Mouse (Mus musculus) inflammation-experienced regulatory T-cells, adult 6 months (primary cell): ENCODE measurements around the gene Timm8a1. TPM values are rescaled to one million over a fixed set of nuclear protein-coding genes. Genes with fewer than 3 reads are reported as not detected.
A peak's percentile ranks its signal among the peaks of the same experiment; 100 is the strongest.

Source experiments
- ATAC-seq: one replicate; pipeline ENCODE4 v1.8.0; 2017
- polyA plus RNA-seq, 3 experiments: library from polyadenylated mRNA; unstranded; fragments of 100-300 nt; shearing (Covaris generic); gene quantifications; one replicate each; pipeline ENCODE4 v1.2.1; 2017

The Timm8a1 gene
- 10 to 100 TPM; 26.3 to 31.8 (median 30.4) TPM for polyA plus RNA-seq

DNA sequence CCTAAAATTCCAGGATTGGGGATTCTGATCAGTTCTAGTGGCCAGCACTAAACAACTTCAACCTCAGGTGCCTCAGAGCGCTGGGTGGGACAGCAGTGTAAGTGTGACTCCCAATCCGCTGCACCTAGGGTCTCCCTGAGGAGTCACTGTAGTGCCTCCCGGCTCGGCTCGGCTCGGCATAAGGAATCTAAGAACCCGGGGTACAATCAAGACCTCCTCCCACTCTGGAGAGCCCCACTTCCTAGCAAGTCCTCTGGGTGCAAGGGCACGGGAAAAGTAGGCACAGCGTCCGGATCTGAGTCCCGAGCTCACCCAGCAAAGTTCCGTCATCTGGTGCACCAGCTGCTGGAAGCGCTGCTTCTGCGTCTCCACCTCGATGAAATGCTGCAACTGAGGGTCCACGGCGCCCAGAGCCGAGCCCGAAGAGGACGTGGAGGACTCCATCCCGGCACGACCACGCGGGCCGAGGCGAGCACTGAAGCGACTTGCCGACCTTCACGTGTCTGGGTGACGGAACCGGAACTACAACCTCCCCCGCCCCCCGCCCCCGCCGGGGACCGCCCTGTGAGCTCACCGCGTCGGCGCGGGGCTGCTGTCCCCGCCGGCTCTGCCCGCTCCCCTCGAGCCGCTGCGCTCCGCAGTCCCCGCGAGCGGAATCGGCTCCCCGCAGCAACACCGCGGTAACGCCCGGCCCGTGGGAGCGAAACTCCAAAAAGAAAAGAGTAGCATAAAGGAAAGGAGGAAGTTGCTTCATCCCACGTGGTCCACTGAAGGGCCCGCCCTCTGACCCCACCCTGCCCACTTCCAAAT, at the start of gene Timm8a1:
Gene Timm8a1 (minus strand): TSS at position 721 of the 810 bp plus-strand sequence.
- ATAC-seq: peak; percentile 79

DNA sequence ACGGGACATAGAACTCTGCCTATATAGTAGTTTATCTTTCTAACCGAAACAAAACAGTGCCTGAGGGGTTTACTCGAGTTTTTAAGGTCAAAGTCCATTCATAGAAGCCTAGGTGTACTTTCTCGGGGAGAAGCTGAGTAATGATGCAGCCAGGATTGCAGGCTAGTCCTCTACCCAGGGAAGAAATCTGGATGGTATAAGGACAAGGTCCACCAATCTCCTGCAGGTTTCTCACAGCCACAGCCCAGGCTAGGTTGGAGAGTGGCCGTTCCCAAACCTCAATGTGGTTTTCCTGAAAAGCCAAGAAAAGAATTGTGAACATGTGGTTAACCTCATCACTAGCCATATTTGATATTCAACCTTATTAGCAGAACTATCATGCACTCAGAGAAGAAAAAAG, 48.2 kb upstream of the Timm8a1 start:
- ATAC-seq: no peak

DNA sequence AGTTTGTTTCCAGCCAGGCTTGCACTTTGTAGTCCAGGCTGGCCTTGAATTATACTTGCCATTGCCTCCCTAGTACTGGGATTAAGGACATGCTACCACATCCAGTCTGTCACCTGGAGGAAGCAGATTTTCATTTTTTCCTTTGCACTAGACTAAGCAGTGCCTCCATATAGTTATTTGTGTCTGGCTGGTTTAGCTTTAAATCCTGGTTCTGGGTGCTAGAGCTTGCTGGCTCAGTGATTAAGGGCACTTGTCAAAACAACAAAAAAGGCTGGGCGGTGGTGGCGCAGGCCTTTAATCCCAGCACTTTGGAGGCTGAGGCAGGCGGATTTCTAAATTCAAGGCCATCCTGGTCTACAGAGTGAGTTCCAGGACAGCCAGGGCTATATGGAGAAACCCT, 47.3 kb upstream of the Timm8a1 start:
- ATAC-seq: no peak

DNA sequence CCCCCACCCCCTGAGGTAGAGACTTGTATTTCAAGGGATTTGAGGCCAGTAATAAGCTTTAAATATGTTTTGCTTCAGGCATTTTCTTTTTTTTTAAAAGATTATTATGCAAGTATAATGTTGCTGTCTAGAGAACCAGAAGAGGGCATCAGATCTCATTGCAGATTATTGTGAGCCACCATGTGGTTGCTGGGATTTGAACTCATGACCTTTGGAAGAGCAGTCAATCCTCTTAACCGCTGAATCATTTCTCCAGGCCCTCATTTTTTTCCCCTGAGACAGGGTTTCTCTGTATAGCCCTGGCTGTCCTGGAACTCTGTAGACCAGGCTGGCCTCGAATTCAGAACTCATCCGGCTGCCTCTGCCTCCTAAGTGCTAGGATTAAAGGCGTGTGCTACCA, 46.6 kb upstream of the Timm8a1 start:
- no peak for ATAC-seq

DNA sequence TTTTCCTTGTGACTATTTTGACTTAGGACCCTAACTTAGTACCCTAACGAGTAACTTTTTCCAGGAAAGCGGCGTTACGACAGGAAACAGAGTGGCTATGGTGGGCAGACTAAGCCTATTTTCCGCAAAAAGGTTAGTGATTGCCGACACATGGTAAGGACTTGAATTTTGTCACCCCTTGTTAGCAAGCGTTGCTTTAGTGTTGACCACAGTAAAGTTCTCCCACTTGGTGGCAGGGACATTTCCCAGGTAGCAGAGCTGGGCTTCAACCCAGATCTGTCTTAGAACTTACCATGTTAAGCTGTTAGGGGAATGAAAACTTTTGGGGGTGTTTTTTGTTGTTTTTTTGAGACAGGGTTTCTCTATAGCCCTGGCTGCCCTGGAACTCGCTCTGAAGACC, 44.8 kb upstream of the Timm8a1 start:
- ATAC-seq: no peak

DNA sequence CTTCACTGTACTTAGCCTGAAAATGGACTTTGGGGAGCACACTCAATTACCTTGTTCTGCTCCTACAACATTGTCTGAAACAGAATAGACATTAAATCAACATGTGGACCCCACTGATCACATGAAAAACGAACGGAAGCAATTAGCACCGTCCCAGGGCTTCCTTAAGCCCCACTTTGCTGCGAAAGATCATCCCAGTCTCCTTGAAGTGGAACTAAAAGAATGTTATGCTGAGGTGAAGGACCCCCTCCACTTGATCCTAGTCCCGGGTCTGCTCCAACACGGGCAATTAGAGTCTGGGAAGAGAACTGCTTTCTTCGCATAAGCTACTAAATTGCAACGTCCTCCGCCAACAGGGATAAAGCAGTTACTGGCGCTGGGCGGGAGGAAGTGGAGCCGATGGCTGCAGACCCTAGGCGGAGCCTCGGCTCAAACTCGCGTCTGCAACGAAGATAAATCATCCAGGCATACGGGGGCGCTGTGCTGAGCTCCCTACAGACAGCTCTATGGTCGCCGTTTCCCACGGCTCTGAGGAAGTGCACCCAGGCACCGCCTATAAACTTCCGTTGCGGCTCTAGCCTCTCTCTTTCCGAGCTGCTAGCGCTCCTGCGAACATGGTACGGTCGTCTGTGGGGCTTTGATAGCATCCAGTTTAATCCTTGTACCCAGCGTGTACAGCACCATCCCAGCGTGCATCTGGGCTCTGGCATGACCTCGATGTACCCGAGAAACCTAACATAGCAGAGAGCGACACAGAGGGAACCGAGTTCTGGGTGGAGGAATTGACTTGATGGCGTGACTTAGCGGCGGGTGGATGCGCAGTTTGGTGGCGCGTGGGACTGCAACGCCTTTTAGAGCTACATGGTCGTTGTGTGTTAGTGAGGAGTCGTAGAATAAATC, 43.7 kb upstream of the Timm8a1 start, which contains the start of gene Rpl36a:
Gene Rpl36a (plus strand): TSS at position 552 of the 900 bp plus-strand sequence.
- ATAC-seq: peak; percentile 96

DNA sequence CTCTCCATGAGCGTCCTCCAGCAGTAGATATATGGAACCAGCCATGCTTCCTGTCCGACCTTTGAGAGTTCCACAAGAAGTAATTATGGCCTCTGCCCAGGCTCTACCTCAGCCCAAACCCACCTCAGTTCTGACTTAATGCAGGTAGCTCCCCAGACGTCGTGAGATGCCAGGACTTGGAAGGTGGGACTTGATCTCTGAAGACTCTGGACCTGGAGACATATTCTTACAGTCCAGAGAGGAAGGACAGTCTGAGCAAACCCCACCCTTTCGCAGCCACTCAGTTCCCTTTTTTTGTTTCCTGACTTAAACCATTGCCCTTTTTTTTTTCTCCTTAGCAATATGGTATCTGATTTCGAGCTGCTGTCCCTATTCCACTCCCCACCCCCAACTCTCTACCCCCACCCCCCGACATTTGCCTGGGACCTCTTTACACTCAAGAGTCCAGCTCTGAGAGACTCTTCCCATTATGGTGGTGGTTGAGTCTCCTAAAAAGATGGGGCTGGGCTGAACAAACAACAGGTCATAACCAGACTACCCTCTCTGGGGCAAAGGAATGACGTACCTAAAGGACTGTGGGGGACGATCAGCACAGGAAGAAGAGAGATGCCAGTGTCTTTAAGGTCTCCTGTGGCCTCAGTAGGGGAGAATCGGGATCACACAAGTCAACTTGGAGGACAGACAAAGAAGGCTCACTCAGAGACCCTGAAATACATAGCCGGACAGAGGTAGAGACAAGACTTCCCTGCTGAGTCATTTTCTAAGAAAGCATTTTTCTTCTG, 41.4 kb upstream of the Timm8a1 start, which contains the start of gene Btk:
Gene Btk (minus strand): TSS at position 683 of the 782 bp plus-strand sequence.
- ATAC-seq: no peak

DNA sequence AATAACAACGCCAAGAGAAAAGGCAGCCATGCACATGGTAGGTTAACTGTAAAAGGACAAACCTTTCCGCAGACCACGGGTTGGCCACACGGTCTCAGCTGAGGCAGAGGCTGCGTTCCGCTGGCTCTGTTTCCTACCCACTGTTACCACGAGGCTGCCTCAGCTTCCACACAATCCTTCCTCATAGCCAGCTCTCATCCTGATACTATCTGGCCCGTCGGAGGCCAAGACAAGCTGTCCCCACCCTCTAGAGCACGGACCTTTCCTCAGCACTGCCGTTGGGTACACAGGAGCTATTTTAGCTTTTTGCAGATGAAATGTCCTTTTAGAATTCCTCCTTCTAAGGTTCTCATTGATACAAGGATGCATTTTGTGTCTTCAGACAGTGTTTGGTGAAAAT, 40.6 kb upstream of the Timm8a1 start:
- no peak for ATAC-seq

DNA sequence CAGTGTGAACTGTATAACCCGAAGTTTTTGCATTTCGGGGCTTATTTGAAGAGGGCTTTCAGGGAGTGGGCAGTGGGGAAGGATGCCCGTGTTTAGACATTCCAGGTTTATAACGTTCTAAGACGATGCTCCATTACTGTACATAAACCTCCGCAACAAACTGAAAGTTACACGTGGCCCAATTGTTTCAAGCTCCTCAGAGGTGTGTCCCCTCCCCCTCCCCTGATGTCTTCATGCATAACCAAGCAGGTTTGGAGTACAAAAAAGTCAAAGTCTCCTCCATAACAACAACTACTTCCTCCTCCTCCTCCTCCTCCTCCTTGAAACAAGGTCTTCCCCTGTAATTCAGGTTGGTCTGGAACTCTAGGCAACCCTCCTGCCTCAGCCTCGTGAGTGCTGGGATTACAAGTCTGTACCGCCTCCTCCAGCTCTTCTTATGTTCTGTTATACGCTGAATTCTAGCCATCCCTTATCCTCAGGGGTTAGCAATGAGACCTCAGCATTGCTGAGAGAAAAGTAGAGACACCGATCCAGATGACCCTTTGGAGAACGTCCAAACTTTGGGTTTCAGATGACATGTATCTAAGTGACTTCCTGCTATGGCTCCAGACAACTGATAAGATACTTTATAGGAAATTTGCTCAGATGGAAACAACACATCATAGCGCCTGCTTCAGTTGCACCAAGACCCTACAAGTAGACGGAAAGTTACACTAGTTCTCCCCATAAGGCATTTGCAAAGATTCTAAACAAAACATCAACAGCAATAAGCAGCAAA, 39.1 kb upstream of the Timm8a1 start:
- ATAC-seq: no peak

DNA sequence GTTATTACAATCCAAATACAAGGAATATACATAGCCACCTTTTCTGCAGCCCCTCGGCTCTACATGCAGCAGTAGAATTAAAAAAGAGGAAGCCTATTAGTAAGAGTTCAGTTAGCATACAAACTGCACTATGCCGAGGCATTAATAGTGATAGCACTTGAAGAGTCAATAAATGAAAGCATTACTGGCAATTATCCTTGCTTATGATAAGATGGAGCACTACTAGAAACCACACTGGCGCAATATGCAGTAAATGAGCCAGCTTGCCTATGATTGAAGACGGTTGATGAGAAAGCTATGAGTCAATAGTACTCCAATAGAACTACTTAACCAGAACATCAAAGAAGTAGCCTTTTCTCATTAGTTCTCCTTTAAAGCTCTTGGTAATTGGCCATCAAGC, 36.2 kb upstream of the Timm8a1 start:
- ATAC-seq: no peak

DNA sequence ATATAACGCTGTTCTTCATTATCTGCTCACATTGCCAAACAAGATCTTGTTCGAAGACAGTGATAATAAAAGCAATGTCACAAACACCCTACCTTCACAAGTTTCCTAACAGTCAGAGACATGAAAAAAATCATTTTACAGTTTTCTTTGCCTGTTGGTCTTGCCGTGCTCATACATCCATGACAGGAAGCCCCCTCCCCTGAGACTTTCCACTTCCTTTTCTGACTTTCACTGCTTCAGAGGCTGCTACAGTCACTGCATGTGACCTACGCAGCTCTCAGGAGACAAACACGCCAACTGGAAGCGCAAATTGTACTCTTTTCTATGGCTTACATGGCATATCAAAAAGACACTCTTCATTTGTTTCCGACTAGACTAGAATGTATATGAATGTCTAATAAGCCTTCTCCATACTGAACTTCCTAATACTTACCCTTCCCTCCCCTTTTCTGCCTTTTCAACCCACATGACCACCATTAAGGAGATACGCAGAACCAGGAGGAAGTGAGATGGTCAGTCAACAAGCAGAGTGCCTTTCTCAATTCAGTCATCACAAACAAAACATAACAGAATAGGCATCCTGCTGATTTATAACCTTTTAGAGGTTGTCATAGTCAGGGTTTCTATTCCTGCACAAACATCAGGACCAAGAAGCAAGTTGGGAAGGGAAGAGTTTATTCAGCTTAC, 25.0 kb upstream of the Timm8a1 start:
- ATAC-seq: peak; percentile 90

DNA sequence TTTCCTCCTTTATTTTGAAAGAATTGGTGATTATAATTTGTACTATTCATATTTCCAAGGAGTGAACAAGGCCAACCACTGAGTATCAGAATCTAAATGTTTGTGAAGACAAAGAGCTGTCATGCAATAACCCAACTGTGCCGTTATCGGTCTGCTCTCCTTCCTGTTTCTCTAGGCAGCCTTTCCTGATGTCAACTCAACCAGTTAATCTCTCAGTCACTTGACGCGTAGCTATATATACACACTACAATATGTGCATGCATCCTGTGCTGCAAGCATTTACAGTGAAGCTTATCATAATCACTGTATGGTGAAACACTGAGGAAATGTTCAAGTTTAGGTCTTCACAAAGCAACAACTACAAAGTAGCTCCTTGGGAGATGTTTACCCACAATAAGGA, 22.7 kb upstream of the Timm8a1 start:
- no peak for ATAC-seq

DNA sequence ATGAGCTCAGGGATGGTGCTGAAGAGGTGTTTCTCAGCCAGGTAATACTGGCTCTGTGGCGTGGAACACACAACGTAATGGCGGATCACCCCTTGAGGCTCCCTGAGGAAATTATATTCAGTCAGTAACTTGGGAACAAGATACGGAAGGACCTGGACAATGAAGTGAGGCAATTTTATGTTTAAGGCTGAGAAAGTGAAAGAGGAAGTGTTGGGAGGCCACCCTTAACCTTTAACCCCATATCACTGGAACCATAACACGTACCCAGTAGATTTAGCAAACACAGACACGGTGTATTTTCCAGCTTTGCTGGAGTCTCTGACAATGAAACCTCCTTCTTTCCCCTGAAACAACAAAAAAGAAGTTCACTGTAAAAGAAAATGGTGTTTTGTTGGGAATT, 12.8 kb upstream of the Timm8a1 start:
- no peak for ATAC-seq

DNA sequence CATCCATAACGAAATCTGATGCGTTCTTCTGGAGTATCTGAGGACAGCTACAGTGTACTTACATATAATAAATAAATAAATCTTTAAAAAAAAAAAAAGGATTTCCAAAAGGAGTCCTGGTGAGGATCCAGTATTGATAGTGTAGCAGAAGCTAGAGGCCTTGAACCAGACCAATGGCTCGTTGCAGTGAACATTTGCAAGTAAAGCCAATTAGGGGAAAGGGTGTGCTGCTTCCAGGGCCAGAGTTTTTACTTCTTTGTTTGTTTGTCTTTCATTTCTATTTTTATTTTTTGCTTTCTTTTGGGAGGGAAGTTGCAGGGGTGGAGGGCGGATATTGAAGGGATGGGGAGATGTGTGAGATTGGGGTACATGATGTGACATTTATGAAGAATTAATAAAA, 11.7 kb upstream of the Timm8a1 start:
- no peak for ATAC-seq

DNA sequence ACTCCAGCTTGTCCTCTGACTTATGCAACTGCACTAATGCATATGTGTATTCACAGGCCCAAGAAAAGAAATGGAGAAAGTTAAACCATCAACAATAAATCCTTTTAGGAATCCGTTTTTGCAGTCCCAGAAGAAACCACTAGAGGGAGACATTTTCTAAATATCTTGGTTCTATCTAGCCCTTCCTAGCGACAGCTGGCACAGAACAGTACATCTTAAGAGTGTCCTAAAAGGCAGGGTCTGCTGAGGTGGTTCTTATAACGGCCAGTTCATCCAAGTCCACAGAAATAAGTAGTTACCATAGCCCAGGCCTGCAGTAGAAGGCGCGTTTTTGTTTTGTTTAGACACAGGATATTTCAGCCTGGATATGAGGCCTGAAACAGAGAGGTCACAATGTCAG, 9.2 kb upstream of the Timm8a1 start:
- peak; percentile 71 for ATAC-seq

DNA sequence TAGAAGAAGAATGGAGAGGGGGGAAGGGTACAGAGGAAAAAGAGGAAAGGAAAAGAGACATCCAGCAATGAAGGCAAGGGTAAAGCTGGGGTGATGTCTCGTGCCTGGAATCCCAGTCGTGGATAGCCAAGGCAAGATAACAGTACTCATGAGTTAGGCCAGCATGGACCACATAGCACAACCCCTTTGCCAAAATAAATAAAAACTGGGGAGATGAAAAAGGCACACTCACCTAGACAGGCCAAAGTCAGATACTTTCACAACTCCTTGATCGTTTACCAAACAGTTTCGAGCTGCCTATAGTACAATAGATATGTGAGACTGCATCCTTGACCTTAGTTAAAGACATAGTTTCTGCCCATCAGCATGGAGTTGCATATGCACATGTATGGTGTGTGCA, 5.7 kb upstream of the Timm8a1 start:
- no peak for ATAC-seq

DNA sequence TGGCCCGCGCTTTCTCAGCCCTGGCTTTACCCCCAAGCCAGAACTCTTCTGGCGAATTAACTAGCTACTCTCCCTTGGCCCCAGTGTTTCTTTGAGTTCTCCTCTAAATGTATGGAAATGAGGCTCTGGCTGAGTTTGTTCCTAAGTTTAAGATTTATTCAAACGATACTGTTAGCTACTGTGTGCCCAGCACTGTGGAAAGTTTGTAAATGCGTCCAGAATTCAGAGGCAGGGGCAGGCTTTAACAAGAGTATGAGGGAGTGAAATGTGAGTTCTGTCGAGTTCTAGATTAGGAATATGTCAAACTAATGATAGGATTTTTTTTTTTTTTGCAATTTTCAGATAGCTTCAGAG, 267 bp upstream of the Timm8a1 start:
- no peak for ATAC-seq

DNA sequence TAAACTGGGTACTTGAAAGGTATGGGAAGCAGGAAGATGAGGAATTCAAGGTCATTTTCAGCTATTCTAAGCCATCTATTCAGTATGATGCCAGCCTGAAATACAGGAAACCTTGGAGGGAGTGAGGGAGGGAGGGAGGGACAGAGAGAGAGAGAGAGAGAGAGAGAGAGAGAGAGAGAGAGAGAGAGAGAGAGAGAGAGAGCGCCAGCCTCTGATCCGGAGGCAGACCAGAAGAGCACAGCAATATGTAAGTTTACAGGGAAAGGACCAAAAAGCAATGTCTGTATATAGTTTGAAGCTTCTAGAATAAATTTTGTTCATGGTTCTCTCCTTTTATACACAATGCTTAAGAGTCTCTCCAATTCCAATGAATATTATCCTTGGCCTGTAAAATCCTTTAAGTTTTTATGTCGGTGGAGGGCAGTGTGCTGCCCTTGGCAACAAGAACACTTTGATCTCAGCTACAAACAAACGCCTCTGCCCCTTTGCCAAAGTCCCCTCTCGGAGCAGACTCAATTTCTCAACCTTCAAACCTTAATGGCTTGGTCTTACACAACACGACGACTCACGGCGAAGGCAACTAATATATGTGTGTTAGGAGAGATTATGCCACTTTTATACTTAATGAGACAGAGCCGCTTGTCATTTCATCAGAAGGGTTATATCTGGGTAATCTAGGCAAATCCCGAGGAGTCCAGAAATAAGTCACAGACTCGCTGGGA, 1.1 kb downstream of the Timm8a1 start:
- peak; percentile 9 for ATAC-seq

DNA sequence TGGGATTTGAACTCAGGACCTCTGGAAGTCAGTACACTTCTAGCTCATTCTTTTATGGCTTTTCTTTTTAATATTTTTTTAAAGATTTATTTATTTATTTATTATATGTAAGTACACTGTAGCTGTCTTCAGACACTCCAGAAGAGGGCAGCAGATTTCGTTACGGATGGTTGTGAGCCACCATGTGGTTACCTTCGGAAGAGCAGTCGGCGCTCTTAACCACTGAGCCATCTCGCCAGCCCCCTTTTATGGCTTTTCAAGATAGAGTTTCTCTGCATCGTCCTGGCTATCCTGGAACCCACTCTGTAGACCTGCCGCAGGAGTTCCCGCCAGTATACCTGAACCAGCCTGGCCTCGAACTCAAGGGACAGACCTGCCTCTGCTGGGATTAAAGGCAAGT, 1.9 kb downstream of the Timm8a1 start:
- ATAC-seq: peak; percentile 60

DNA sequence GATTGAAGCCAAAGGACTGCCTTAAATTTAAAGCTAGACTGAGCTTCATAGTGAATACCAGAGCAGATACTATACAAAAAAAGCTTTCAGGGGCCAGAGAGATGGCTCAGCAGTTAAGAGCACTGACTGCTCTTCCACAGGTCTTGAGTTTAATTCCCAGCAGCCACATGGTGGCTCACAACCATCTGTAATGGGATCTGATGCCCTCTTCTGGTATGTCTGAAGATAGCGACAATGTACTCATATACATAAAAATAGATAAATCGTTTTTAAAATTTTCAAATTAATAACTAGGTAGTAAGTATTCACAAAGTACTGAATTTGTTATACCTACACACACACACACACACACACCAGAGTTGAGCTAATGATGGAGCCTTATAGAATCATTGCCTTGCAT, 8.3 kb downstream of the Timm8a1 start:
- no peak for ATAC-seq

DNA sequence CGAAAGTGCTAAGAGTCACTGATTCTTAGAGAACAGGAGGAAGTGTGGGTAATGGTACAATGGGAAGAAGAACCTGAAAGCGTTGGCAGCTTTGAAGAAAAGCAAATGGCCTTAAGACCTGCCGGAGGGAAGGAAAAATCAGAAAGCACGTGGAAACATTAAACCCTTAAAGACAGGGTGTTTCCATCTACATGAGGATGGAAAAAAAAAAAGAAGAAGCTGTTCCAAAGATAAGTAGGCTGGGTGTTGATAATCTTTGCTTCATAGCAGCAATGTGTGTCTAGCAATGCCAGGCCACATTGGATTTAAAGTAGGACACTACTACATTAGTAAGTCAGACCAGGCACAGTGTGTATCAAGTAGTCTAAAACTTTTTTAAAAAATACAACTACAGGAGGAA, 16.4 kb downstream of the Timm8a1 start:
- ATAC-seq: no peak
